Comparison of ENCODE assay signal across 11 mouse cellular contexts in the genomic region with DNA sequence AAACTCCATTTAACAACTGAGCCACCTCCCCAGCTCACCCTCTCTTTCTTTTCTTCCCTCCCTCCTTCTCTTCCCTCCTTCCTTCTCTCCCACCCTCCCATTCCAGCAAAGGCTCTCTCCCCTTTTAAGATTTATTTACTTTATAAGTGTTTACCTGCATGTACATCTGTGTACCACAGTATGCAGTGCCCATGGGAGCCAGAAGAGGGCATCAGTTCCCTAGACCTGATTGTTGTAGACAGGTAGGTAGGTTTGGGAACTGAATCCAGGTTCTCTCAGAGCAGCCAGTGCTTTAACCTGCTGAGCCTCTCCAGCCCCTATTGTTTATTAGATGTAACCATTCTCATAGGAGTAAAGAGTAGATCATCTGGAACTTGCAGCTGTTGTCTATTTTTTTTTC. TPM values are rescaled to one million over a fixed set of nuclear protein-coding genes. Genes with fewer than 3 reads are reported as not detected.
A peak's percentile ranks its signal among the peaks of the same experiment; 100 is the strongest.
DNase-seq lines count a peak whose midpoint lies in the region; ATAC-seq and TF ChIP-seq lines count a peak whose summit lies in the region.
"Had no signal": no experiment of that assay in that cellular context is flagged by ENCODE, and none has a peak within 500 bp of the region (broad histone marks: within the 10 kb centered on the region; RNA-seq: fewer than 3 reads in every experiment).

No protein-coding gene starts in this region.

- no peaks in the 10 kb centered on the region for H3K9me3 ChIP-seq in heart, postnatal 0 days (replicated peaks; ENCODE audit: control insufficient read depth, low read length)
- H3K9me3 ChIP-seq in lung, postnatal 0 days (ENCODE audit: low read length) = no peaks in the 10 kb centered on the region
- H3K9me3 ChIP-seq in stomach, postnatal 0 days (ENCODE audit: control insufficient read depth, low read length) = no peaks in the 10 kb centered on the region
- H3K9me3 ChIP-seq: embryonic facial prominence, embryonic 10.5 days had no signal

- no peak overlapping the region for H3K27ac ChIP-seq in heart, postnatal 0 days (ENCODE audit: low read depth)
- no peak overlapping the region for H3K27ac ChIP-seq in lung, postnatal 0 days (ENCODE audit: low read length)
- H3K27ac ChIP-seq in stomach, postnatal 0 days (replicated peaks) = no peak overlapping the region
- H3K27ac ChIP-seq: embryonic facial prominence, embryonic 10.5 days had no signal

- H3K4me1 ChIP-seq in heart, postnatal 0 days (ENCODE audit: control insufficient read depth, insufficient read depth) = peaks cover 26% of the 10 kb centered on the region
- H3K4me1 ChIP-seq in lung, postnatal 0 days (ENCODE audit: insufficient read depth, low read depth, low read length) = peaks cover 7% of the 10 kb centered on the region; the same call in 1 of the 2 replicates
- H3K4me1 ChIP-seq in stomach, postnatal 0 days (replicated peaks; ENCODE audit: control insufficient read depth, insufficient read depth) = 0 out of 2 replicates have a peak, but pooled peaks cover 1% of the 10 kb centered on the region

- no peak for ATAC-seq in heart, postnatal 0 days (ENCODE audit: insufficient read depth, low read depth)
- ATAC-seq in lung, postnatal 0 days = no peak
- no peak for ATAC-seq in stomach, postnatal 0 days (ENCODE audit: low FRiP score, low TSS enrichment)
- ATAC-seq: forebrain, embryonic 16.5 days had no signal

- intact Hi-C loops in gastrocnemius, postnatal 36 days (cut with DNase I) = no loop called here

- H3K27me3 ChIP-seq in heart, postnatal 0 days (ENCODE audit: control insufficient read depth, insufficient read depth, low read length) = no peaks in the 10 kb centered on the region
- no peaks in the 10 kb centered on the region for H3K27me3 ChIP-seq in lung, postnatal 0 days (replicated peaks; ENCODE audit: insufficient read depth, low read length)
- H3K27me3 ChIP-seq in stomach, postnatal 0 days (ENCODE audit: control insufficient read depth, insufficient read depth, low read length) = no peaks in the 10 kb centered on the region
- H3K27me3 ChIP-seq: megakaryocyte, embryonic 14.5 days had no signal

- H3K4me3 ChIP-seq in heart, postnatal 0 days (ENCODE audit: low read depth, low read length) = no peak overlapping the region
- no peak overlapping the region for H3K4me3 ChIP-seq in lung, postnatal 0 days (ENCODE audit: low read depth, low read length)
- H3K4me3 ChIP-seq in stomach, postnatal 0 days (ENCODE audit: low read depth, low read length) = no peak overlapping the region
- H3K4me3 ChIP-seq: embryonic facial prominence, embryonic 10.5 days had no signal

- H3K9ac ChIP-seq in heart, postnatal 0 days (replicated peaks; ENCODE audit: low read depth, low read length) = no peak overlapping the region
- H3K9ac ChIP-seq in lung, postnatal 0 days (replicated peaks; ENCODE audit: low read depth) = no peak overlapping the region
- H3K9ac ChIP-seq in stomach, postnatal 0 days (ENCODE audit: low read length) = no peak overlapping the region

- H3K4me2 ChIP-seq in heart, postnatal 0 days (ENCODE audit: low read depth, low read length) = no peak overlapping the region
- no peak overlapping the region for H3K4me2 ChIP-seq in lung, postnatal 0 days (replicated peaks; ENCODE audit: low read depth, low read length)
- H3K4me2 ChIP-seq in stomach, postnatal 0 days (replicated peaks; ENCODE audit: low read depth) = no peak overlapping the region

- H3K36me3 ChIP-seq in heart, postnatal 0 days (replicated peaks; ENCODE audit: control insufficient read depth, insufficient read depth, low read length) = no peaks in the 10 kb centered on the region
- H3K36me3 ChIP-seq in lung, postnatal 0 days (ENCODE audit: insufficient read depth, low read length) = no peaks in the 10 kb centered on the region
- H3K36me3 ChIP-seq in stomach, postnatal 0 days (ENCODE audit: control insufficient read depth, insufficient read depth, low read length) = no peaks in the 10 kb centered on the region
- H3K36me3 ChIP-seq: embryonic facial prominence, embryonic 10.5 days had no signal

- DNase-seq in heart, postnatal 0 days (ENCODE audit: low spot score) = no peak
- DNase-seq in heart, adult 9 months (ENCODE audit: low spot score in 2 of 2) = no peak
- DNase-seq in lung, postnatal 0 days (ENCODE audit: low spot score) = no peak
- no peak for DNase-seq in lung, adult 18-20 months
- peak; percentile 64 for DNase-seq in R1 (ENCODE audit: low read depth, low spot score)
- DNase-seq in stomach, postnatal 0 days (ENCODE audit: low spot score) = no peak
- no peak for DNase-seq in gastrocnemius, postnatal 36 days
- DNase-seq: right cerebral cortex, postnatal 25 days had no signal

- peak; percentile 38; the same call in 1 of the 2 replicates for TF ChIP-seq CTCF in heart, postnatal 0 days (IDR thresholded peaks at IDR 0.05; ENCODE audit: low read depth)
- peak; percentile 50 for TF ChIP-seq CTCF in lung, postnatal 0 days (IDR thresholded peaks at IDR 0.05)
- peak; percentile 49 for TF ChIP-seq CTCF in stomach, postnatal 0 days (IDR thresholded peaks at IDR 0.05; ENCODE audit: low read depth)

- no peak for TF ChIP-seq EP300 in heart, postnatal 0 days (IDR thresholded peaks at IDR 0.05; ENCODE audit: low read depth)
- TF ChIP-seq EP300 in lung, postnatal 0 days (IDR thresholded peaks at IDR 0.05) = no peak
- TF ChIP-seq EP300 in stomach, postnatal 0 days (optimal IDR thresholded peaks at IDR 0.05) = no peak

RNA-seq across cellular contexts. Expression of a gene that starts 14.4 kb away (rescaled TPM):
- 19.1 and 23.9 TPM in 2 replicates for total RNA-seq in heart, postnatal 0 days (2014; rRNA removed; ENCODE audit: low replicate concordance)
- 3.4 and 4.5 TPM in 2 replicates for polyA plus RNA-seq in heart, postnatal 0 days (2015; fragmentation: Nextera tagmentation; extraction: Ambion mirVana)
- polyA plus RNA-seq in lung, postnatal 0 days (2015; fragmentation: Nextera tagmentation; extraction: Ambion mirVana) = 5.3 and 5.8 TPM in 2 replicates
- polyA plus RNA-seq in stomach, postnatal 0 days (2015; fragmentation: Nextera tagmentation; extraction: Ambion mirVana) = 2.1 and 2.4 TPM in 2 replicates
- total RNA-seq in gastrocnemius, postnatal 36 days (2021) = 1 to 10 TPM; 4.4 to 6.5 TPM

RNA-seq across cellular contexts. Expression of a gene that starts 14.5 kb away (rescaled TPM):
- total RNA-seq in heart, postnatal 0 days (2014; rRNA removed; ENCODE audit: low replicate concordance) = 66.6 and 70.8 TPM in 2 replicates
- 14.5 and 14.9 TPM in 2 replicates for polyA plus RNA-seq in heart, postnatal 0 days (2015; fragmentation: Nextera tagmentation; extraction: Ambion mirVana)
- polyA plus RNA-seq in lung, postnatal 0 days (2015; fragmentation: Nextera tagmentation; extraction: Ambion mirVana) = 13.6 and 16.5 TPM in 2 replicates
- polyA plus RNA-seq in stomach, postnatal 0 days (2015; fragmentation: Nextera tagmentation; extraction: Ambion mirVana) = 6.3 and 6.6 TPM in 2 replicates
- total RNA-seq in gastrocnemius, postnatal 36 days (2021) = 10 to 100 TPM; 32.0 to 32.8 TPM
